Mouse (Mus musculus): ENCODE results near the gene D430042O09Rik.
A peak's percentile ranks its signal among the peaks of the same experiment; 100 is the strongest.

The D430042O09Rik gene

DNA sequence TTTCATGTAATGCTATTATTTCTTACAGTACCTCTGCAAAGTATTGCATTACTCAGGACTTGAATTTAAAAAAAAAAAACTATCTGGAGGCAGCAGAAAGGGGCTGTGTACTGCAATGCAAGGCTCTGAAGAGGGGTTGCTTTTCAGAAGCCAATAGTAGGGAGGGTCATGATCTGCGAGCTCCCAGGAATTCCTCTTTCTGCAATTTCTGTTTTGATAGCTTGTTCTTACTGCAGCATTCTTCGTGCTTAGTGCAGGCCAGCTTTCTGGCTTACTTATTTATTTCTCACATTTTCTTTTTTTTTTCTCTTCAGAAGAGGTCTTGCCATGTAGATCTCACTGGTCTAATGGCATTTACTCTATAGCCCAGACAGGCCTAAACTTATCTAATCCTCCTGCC, 32.8 kb downstream of the D430042O09Rik start:
- DNase-seq (ENCODE audit: low spot score): no peak

- peak; percentile 66 for DNase-seq (ENCODE audit: low spot score)
These were observed 33.6 kb downstream of the D430042O09Rik start for GRCm38 (mm10) chr7:125741271-125741703.

- no peak for DNase-seq (ENCODE audit: low spot score)
These were observed 37.1 kb downstream of the D430042O09Rik start for GRCm38 (mm10) chr7:125744774-125745173.

DNA sequence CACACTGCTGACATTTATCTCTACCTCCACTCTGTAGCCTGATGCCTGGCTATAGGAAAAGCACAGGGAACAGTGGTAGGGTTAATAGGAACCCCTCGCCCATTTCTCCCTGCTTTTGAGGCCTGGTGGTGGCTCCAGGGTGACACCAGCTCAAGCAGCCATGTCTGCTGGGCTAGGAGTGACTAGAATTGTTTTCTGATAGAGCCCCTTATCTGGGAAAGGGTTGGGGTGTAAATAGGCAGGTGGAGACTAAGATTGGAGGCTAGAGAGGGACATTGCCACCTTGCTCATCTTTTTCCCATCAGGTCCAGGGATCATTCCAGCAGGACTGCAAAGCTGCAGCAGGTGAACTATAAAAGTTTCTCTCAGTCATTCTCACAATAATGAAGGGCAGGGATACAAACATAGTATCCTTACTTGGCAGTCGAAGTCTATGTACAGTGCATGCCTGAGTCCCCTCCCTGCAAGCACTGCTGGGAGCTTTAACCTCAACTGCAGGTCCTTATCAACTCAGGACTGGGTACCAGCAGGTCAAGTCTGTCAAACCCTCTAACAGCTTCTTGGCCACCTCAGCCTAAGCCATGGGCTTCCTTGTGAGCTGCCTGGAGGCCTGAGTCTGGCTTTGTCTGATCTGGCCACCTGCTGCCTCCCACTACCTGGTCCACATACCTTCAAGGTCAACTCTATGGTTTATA, 39.1 kb downstream of the D430042O09Rik start:
- no peak for DNase-seq (ENCODE audit: low spot score)

DNA sequence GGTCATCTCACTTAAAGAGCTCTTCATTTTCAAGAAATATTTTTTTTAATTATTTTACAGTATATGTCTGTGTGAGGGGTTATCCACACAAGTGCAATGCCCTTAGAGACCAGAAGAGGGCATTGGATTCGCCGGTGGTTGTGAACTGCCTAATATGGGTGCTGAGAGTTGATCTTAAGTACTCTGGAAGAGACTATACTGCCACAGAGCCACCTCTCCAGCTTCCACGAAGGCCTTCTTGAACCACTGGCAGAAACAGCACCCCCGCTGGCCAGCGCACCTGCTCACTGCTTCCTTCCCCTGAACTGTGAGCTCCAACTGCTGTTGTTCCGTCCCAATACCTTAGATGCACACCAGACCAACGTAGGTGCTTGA, 39.6 kb downstream of the D430042O09Rik start:
- no peak for DNase-seq (ENCODE audit: low spot score)

GRCm38 (mm10) chr7:125748186-125748585, 40.5 kb downstream of the D430042O09Rik start:
- peak; percentile 27 for DNase-seq (ENCODE audit: low spot score)

- no peak for DNase-seq (ENCODE audit: low spot score)
These were observed 45.1 kb downstream of the D430042O09Rik start for GRCm38 (mm10) chr7:125752699-125753325.

DNA sequence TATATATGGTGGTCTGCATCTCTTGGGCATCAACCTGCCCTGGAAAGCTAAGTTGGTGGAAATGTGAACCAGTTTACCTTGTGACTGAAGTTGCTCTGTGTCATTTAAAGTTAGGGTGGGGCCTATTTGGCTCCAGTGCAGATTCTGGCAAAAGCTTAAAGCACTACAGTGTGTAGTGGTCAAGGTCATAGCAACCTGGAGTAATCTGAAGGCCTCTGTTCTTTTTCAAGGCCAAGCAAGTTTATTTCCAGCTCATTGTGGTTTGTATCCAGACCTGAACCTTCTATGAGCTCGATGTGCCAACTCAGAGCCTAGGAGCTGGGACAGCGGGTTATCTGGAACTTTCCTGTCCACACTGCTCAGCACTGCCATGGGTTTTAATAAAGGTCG, 45.6 kb downstream of the D430042O09Rik start:
- DNase-seq (ENCODE audit: low spot score): no peak

GRCm38 (mm10) chr7:125756806-125757205, 49.1 kb downstream of the D430042O09Rik start:
- no peak for DNase-seq (ENCODE audit: low spot score)

GRCm38 (mm10) chr7:125757896-125758623, 50.4 kb downstream of the D430042O09Rik start:
- DNase-seq (ENCODE audit: low spot score): no peak

DNA sequence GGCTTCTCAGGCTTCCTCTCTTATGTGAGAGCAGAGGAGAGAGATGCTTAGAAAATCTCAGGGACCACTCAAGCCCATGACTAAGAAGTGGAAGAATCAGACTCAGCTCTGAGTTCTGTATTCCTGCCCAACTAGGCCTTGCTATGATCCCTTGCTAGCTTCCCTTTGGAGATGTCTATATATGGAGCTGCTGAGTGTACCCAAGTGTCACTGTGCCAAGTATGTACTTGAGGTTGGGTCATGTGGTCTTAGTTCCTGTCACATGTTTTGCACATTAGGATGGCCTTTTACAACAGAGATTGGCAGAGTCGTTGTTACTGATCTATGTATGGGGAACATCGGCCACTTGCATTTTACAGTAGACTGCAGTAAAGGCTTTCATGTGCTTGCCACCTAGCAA, 54.6 kb downstream of the D430042O09Rik start:
- no peak for DNase-seq (ENCODE audit: low spot score)

- no peak for DNase-seq (ENCODE audit: low spot score)
These were observed 55.5 kb downstream of the D430042O09Rik start for GRCm38 (mm10) chr7:125762883-125763830.

GRCm38 (mm10) chr7:125764373-125764772, 56.7 kb downstream of the D430042O09Rik start:
- DNase-seq (ENCODE audit: low spot score): no peak

- peak; percentile 12 for DNase-seq (ENCODE audit: low spot score)
These were observed 59.5 kb downstream of the D430042O09Rik start for GRCm38 (mm10) chr7:125766976-125767831.

GRCm38 (mm10) chr7:125772961-125773571, 65.4 kb downstream of the D430042O09Rik start:
- DNase-seq (ENCODE audit: low spot score): no peak

GRCm38 (mm10) chr7:125783206-125783605, 75.5 kb downstream of the D430042O09Rik start:
- DNase-seq (ENCODE audit: low spot score): no peak

GRCm38 (mm10) chr7:125786105-125786504, 78.4 kb downstream of the D430042O09Rik start:
- DNase-seq (ENCODE audit: low spot score): no peak

DNA sequence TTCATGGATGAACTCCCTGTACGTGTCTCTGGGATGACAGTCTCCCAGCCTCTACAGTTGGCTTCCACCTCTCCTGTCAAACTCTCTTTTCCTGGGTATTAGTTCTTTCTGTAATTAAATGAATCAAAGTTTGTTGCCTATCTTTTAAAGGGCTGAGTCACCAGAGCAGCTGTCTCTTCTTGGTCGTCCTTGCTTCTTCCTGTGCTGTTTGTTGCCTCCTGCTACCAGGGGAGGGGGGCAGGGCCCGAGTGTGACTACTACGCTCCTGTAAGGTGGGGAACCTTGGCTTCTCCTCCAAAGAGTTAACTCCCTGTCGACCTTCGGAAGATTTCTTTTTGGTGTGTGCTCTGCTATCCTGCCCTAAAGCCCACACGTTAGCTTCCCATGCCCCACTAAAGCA, 79.4 kb downstream of the D430042O09Rik start:
- no peak for DNase-seq (ENCODE audit: low spot score)

DNA sequence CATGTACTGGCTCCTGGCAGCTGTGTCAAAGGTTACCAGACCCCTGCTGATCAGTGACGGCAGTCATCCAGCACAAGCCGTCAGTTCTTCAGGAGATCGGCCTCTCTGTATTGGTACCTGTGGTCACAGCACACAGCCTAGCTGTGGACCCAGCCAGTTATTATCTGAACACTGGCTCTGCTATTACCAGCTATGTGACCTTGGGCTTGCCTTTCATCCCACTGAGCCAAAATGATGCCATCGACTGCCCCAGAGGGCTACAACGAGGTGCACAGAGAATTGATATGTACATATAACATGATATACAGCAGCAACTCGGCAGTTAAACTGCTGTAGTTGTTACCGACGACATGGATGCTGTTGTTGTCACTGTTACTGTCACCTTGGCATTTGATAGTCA, 82.4 kb downstream of the D430042O09Rik start:
- DNase-seq (ENCODE audit: low spot score): no peak

- DNase-seq (ENCODE audit: low spot score): no peak
These were observed 98.9 kb downstream of the D430042O09Rik start for GRCm38 (mm10) chr7:125806571-125806970.
